Mouse (Mus musculus) urinary bladder, postnatal 36 days (tissue): ENCODE results near the gene Tcf7l1.
A peak's percentile ranks its signal among the peaks of the same experiment; 100 is the strongest.

Source experiments
- DNase-seq, 2 experiments: peaks; one replicate each; pipeline ENCODE4 v3.0.0; 2022; ENCODE audit warnings: low spot score in 2 of 2, mixed read lengths in 1 of 2

Tcf7l1 gene

GRCm38 (mm10) chr6:72745781-72746180 is 43.3 kb downstream of the Tcf7l1 start:
- DNase-seq = no peak

GRCm38 (mm10) chr6:72744144-72744800 is 44.8 kb downstream of the Tcf7l1 start:
- DNase-seq = no peak

- no peak for DNase-seq
These were observed 45.4 kb downstream of the Tcf7l1 start for GRCm38 (mm10) chr6:72743624-72744041.

- DNase-seq = no peak
These were observed 46.7 kb downstream of the Tcf7l1 start for GRCm38 (mm10) chr6:72742331-72742730.

GRCm38 (mm10) chr6:72740596-72741421 is 48.2 kb downstream of the Tcf7l1 start:
- peak; percentile 30 to 55 for DNase-seq

GRCm38 (mm10) chr6:72736872-72737271 is 52.2 kb downstream of the Tcf7l1 start:
- DNase-seq = no peak

GRCm38 (mm10) chr6:72735206-72735605 is 53.8 kb downstream of the Tcf7l1 start:
- DNase-seq = no peak

- DNase-seq = no peak
These were observed 55.7 kb downstream of the Tcf7l1 start for GRCm38 (mm10) chr6:72733375-72733774.

- DNase-seq = no peak
These were observed 56.9 kb downstream of the Tcf7l1 start for GRCm38 (mm10) chr6:72732109-72732508.

GRCm38 (mm10) chr6:72730560-72730849 is 58.5 kb downstream of the Tcf7l1 start:
- no peak for DNase-seq

GRCm38 (mm10) chr6:72729831-72730559 is 59.1 kb downstream of the Tcf7l1 start:
- DNase-seq = no peak

GRCm38 (mm10) chr6:72727826-72728225 is 61.2 kb downstream of the Tcf7l1 start:
- DNase-seq = no peak

GRCm38 (mm10) chr6:72724494-72725180 is 64.4 kb downstream of the Tcf7l1 start:
- no peak for DNase-seq

- no peak for DNase-seq
These were observed 65.2 kb downstream of the Tcf7l1 start for GRCm38 (mm10) chr6:72723731-72724385.

GRCm38 (mm10) chr6:72723143-72723542 is 65.9 kb downstream of the Tcf7l1 start:
- no peak for DNase-seq

GRCm38 (mm10) chr6:72720852-72721251 is 68.2 kb downstream of the Tcf7l1 start:
- no peak for DNase-seq

- DNase-seq = no peak
These were observed 74.3 kb downstream of the Tcf7l1 start for GRCm38 (mm10) chr6:72714726-72715125.

- DNase-seq = no peak
These were observed 74.8 kb downstream of the Tcf7l1 start for GRCm38 (mm10) chr6:72714250-72714649.

- DNase-seq = no peak
These were observed 77.5 kb downstream of the Tcf7l1 start for GRCm38 (mm10) chr6:72711508-72712081.

- DNase-seq = no peak
These were observed 78.1 kb downstream of the Tcf7l1 start for GRCm38 (mm10) chr6:72710897-72711507.
